Mouse (Mus musculus) heart, adult 11 months (tissue): ENCODE results near the gene Fam83e.
A peak's percentile ranks its signal among the peaks of the same experiment; 100 is the strongest.

Experiments used
- DNase-seq: peaks from one replicate; pipeline ENCODE4 v3.0.0; 2022

Fam83e gene

GRCm38 (mm10) chr7:45720413-45721233 lies at the start of gene Fam83e:
Gene Fam83e (plus strand): TSS chr7:45721212.
- DNase-seq: peak; percentile 93

GRCm38 (mm10) chr7:45677627-45678295 lies 43.3 kb upstream of the Fam83e start:
- no peak for DNase-seq

- DNase-seq: no peak
Observed at GRCm38 (mm10) chr7:45678513-45678912, 42.5 kb upstream of the Fam83e start.

GRCm38 (mm10) chr7:45679966-45680621 lies 40.9 kb upstream of the Fam83e start:
- peak; percentile 98 for DNase-seq

- peak; percentile 98 for DNase-seq
Observed at GRCm38 (mm10) chr7:45681046-45681736, 39.8 kb upstream of the Fam83e start.

GRCm38 (mm10) chr7:45682144-45683126 lies 38.6 kb upstream of the Fam83e start:
- DNase-seq: peak; percentile 98

GRCm38 (mm10) chr7:45683396-45684050 lies 37.5 kb upstream of the Fam83e start, which contains the start of gene Ntn5:
Gene Ntn5 (plus strand): TSS chr7:45684022.
- DNase-seq: no peak

- DNase-seq: no peak
Observed at GRCm38 (mm10) chr7:45685811-45686210, 35.2 kb upstream of the Fam83e start.

- no peak for DNase-seq
Observed at GRCm38 (mm10) chr7:45686841-45687240, 34.2 kb upstream of the Fam83e start.

GRCm38 (mm10) chr7:45689099-45689498 lies 31.9 kb upstream of the Fam83e start:
- no peak for DNase-seq

- DNase-seq: no peak
Observed at GRCm38 (mm10) chr7:45689800-45690199, 31.2 kb upstream of the Fam83e start.

- no peak for DNase-seq
Observed at GRCm38 (mm10) chr7:45692364-45692763, 28.6 kb upstream of the Fam83e start.

GRCm38 (mm10) chr7:45693921-45694591 lies 27.0 kb upstream of the Fam83e start, which contains the start of gene Sec1:
Gene Sec1 (minus strand): TSS chr7:45694402.
- peak; percentile 87 for DNase-seq

GRCm38 (mm10) chr7:45695098-45695497 lies 25.9 kb upstream of the Fam83e start:
- DNase-seq: no peak

- DNase-seq: peak; percentile 89
Observed at GRCm38 (mm10) chr7:45697894-45698293, 23.1 kb upstream of the Fam83e start.

- peak; percentile 95 for DNase-seq
Observed at GRCm38 (mm10) chr7:45699523-45700141, 21.4 kb upstream of the Fam83e start, which contains the start of gene Car11. Gene Car11 (plus strand): TSS chr7:45699843.

- DNase-seq: peak; percentile 99
Observed at GRCm38 (mm10) chr7:45700301-45701015, 20.6 kb upstream of the Fam83e start.

GRCm38 (mm10) chr7:45701072-45701471 lies 19.9 kb upstream of the Fam83e start:
- peak; percentile 97 for DNase-seq

GRCm38 (mm10) chr7:45701607-45702006 lies 19.4 kb upstream of the Fam83e start:
- peak; percentile 96 for DNase-seq
